Mouse (Mus musculus): ENCODE data around the gene Noc4l.

The Noc4l gene

GRCm38 (mm10) chr5:110652719-110653648, at the start of gene Noc4l, which contains the start of gene Ddx51:
TSS of gene Noc4l (minus strand) at chr5:110653417.
TSS of gene Ddx51 (plus strand) at chr5:110653451.
- DNase-seq = peak; percentile 92

DNA sequence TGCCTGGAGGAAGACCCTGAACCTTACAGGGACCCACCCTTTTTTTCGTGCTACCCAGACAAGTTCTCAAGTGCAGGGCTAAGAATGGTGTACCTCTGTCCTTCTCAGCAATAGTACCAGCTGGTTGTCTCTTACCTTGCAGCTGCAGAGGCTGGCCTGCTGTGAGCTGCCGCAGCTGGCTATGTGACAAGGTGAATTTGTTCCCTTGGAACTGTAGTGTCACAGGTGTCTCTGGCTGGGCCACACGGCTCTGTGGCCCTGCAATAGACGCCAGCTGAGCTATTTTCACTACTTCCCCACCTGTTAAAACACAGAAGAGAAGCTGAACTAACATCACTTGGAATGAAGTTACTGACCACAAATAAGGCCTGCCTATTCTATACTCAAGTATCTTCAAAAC, 45.4 kb upstream of the Noc4l start:
- no peak for DNase-seq

- DNase-seq = no peak
Measured at GRCm38 (mm10) chr5:110682041-110682440, 28.8 kb upstream of the Noc4l start.

GRCm38 (mm10) chr5:110665486-110666121, 12.4 kb upstream of the Noc4l start:
- DNase-seq = no peak

DNA sequence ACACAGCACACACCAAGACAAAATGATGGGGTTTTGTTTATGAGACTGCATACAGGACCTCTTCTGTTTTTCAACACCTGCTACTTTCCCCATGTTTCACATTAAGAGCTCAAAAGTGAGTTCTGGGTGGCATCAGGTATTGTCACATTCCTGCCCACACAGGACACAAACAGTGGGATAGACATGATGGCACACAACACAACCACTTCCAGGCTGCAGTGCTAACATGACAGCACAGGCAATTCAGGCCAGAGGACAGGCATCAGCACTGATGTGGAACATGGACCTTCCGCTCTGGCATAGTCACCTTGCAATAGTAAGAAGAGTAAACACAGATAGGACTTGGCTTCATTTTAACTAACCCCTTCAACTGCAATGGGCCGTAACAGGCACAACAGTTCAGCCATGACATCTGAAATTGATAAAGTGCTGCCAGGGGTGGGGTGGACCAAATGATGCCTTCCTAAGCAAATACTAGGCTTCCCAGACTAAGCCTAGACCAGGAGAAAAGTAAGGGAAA, 11.6 kb upstream of the Noc4l start:
- no peak for DNase-seq

- DNase-seq = no peak
Measured at GRCm38 (mm10) chr5:110664041-110664440, 10.8 kb upstream of the Noc4l start.

DNA sequence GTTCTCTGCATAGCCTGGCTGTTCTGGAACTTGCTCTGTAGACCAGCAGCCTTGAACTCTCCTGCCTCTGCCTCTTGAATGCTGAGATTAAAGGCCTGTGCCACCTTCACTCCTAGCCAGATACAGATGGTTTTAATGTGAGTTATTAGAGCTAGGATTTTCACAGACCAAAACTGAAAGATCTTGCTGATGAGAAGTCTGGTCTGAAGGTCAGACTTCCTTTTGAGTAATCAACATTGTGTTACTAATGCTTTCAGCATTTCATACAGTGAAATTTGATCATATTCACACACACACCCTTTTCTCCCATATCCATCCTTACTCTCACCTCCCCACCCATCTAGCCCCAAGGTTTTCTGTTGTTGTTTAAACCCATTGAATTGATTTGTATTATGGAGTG, 6.5 kb upstream of the Noc4l start:
- DNase-seq = no peak

DNA sequence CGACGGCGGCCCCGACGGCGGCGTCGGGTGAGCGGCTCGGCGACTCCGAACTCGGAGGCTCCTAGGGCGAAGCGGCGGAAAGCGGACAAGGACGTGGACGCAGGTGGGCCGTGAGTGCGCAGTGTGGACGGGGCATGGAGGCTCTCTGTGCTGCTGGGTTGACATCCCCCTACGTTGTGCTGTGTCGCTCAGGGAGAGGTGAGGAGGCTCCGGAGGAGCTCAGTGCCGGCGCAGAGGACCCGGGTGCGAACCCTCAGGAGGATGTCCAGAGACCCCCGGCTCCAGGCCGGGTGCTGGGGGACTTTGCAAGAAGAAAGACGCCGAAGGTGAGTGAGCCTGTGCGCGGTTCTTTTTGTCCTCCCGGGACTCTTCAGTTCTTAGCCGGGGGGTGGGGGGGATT, 469 bp upstream of the Noc4l start:
- DNase-seq = no peak

- DNase-seq = no peak
Measured at GRCm38 (mm10) chr5:110646377-110646776, 6.8 kb downstream of the Noc4l start.

DNA sequence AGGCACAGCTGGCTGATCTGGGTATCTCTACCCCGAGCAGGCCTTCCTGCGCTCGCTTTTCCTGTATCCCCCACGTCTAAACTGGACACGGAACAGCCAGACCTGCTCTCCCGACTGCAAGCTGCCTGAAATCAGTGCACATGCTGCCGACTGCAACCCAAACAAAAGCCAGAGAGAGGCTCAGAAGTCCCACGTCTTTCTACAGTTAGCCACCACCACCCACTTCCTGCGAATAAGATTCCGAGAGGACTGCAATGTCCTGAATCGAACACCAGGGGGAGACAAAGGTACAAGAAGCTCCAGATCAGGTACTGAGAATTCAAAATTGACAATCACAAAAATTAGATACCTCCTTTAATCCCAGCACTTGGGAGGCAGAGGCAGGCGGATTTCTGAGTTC, 13.8 kb downstream of the Noc4l start:
- peak; percentile 75 for DNase-seq

DNA sequence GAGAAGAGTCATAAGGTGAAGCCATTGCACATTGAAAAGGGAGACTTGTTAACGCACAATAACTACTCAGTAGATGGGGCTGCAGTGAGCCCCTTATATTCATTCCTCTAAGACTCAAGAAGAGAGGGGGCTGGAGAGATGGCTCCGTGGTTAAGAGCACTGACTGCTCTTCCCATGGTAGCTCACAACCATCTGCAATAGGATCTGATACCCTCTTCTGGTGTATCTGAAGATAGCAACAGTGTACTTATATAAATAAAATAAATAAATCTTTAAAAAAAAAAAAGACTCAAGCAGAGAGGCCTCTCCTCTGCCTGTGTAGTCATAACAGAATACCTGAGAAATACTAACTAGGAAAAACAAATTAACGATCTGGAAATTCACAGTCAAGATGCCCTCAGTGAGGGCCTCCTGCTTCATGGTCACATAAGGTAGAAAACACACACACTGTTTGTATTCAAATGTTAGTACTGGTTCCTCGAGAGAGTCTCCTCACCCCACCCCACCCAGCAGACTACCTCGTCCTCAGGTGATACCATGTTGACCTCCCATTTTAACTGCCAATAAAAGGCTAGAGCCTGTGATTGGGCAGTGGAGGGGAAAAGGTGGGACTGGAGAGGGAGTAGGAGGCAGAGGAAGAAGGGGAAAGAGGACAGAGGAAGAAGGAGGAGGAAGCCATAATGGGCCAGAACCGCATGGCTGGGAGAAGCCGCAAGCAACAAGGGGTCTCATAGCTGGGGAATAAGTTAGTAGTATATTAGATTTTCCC, 14.7 kb downstream of the Noc4l start:
- no peak for DNase-seq

- DNase-seq = no peak
Measured at GRCm38 (mm10) chr5:110635951-110636707, 17.1 kb downstream of the Noc4l start.

GRCm38 (mm10) chr5:110629525-110630120, 23.6 kb downstream of the Noc4l start:
- DNase-seq = no peak

- no peak for DNase-seq
Measured at GRCm38 (mm10) chr5:110628156-110628555, 25.1 kb downstream of the Noc4l start.

- DNase-seq = no peak
Measured at GRCm38 (mm10) chr5:110627351-110627750, 25.9 kb downstream of the Noc4l start.

GRCm38 (mm10) chr5:110624319-110624718, 28.9 kb downstream of the Noc4l start:
- DNase-seq = no peak

DNA sequence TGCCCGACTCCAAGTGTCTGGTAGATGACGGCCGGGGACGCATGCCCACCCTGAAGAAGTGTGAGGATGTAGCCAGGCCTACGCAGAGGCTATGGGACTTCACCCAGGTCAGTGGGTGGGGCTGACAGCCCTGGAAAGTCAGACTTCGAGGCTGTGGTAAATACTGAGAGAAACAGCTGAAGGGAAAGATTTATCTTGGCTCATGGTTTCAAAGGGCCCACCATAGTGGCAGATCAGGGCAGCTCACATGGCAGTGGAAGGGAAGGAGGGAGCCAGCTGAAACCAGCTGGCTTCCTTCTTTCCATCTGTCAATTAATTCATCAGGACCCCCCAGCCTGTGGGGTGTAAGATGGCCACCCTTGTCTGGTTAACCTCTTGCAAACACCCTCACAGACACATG, 34.0 kb downstream of the Noc4l start:
- no peak for DNase-seq

- no peak for DNase-seq
Measured at GRCm38 (mm10) chr5:110611435-110612158, 41.6 kb downstream of the Noc4l start.

DNA sequence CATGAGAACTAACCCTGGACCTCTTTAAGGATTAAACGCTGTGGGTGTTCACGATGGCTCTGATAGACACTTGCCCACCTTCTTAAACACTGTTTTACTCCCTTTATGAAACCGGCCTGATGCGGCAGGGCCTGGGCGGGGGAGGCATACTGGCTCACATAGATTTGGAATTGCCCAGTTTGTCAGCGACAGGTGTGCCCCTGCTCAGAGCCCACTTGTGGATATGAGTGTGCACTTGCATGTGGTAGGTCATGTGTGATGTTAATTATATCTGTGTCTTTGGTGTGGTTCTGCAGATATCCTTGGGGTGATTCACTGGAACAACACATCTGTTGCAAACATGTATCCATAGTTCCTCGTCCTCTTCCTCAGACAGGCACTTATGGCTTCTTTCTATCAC, 42.7 kb downstream of the Noc4l start:
- DNase-seq = no peak

DNA sequence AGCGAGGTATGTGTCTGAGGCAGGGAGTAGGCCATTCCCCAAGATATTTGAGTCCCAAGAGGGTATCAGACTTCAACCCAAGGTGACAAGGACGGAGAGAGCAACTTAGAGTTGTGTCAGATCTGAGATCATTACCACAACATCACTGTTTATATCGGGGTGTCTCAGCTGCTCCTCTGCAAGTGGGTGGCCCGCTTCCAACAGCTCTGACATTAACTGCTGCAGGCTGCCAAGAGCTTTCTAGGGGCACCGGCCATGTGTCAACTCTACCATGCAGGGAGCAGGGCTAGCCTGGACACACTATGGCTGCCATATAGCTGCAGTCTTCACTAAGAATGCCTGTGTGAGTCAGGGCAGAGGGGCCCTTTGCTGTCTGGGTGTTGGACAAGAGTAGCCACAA, 43.3 kb downstream of the Noc4l start:
- no peak for DNase-seq

DNA sequence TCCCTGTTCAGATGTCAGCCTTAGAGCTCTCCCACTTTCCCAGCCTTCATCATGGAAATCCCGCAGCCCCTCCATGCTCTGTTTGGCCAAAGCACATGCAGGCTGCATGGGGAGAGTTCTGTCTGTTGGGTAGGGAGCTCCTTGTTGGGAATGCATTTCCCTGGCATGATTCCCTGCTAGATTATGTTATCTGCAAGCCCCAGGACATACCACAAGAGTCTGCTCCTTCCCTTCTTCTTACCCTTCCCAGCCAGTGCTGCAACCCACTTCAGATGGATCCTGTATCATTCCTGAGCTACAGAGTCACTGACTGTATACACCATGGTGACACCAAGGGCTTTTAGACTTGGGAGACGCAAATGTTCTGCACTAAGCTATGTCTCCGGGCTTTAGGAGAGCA, 43.8 kb downstream of the Noc4l start:
- no peak for DNase-seq

All from right cerebral cortex, postnatal 25 days (tissue).